Mouse (Mus musculus): ENCODE results near the gene B3galt5. TPM values are rescaled to one million over a fixed set of nuclear protein-coding genes. Genes with fewer than 3 reads are reported as not detected.
A peak's percentile ranks its signal among the peaks of the same experiment; 100 is the strongest.

Gene B3galt5
- total RNA-seq (2021): 10 to 100 TPM; 59.4 to 63.4 TPM
- long read RNA-seq, full-length matches to known transcripts: 32 of 68 reads
- long read RNA-seq, partial matches to known transcripts: 21 of 68 reads
- long read RNA-seq, other reads (novel, unspliced or antisense): 15 of 68 reads

- peak in 1 of 2 experiments; percentile 52 for DNase-seq (ENCODE audit: low spot score in 2 of 2)
These were observed at the start of gene B3galt5 for GRCm38 (mm10) chr16:96235366-96235970. TSS of gene B3galt5 (plus strand) at chr16:96235801.

GRCm38 (mm10) chr16:96187619-96188018 is 48.0 kb upstream of the B3galt5 start:
- no peak for DNase-seq (ENCODE audit: low spot score in 2 of 2)

GRCm38 (mm10) chr16:96191531-96192506 is 43.8 kb upstream of the B3galt5 start, which contains the start of gene Lca5l:
TSS of gene Lca5l (minus strand) at chr16:96192271.
- DNase-seq (ENCODE audit: low spot score in 2 of 2): peak; percentile 98 to 100

- DNase-seq (ENCODE audit: low spot score in 2 of 2): peak in 1 of 2 experiments; percentile 18
These were observed 35.5 kb upstream of the B3galt5 start, which contains the start of gene Sh3bgr for GRCm38 (mm10) chr16:96199913-96200701. TSS of gene Sh3bgr (plus strand) at chr16:96200450.

GRCm38 (mm10) chr16:96200702-96201028 is 34.9 kb upstream of the B3galt5 start:
- peak in 1 of 2 experiments; percentile 7 for DNase-seq (ENCODE audit: low spot score in 2 of 2)

GRCm38 (mm10) chr16:96201485-96202232 is 33.9 kb upstream of the B3galt5 start:
- DNase-seq (ENCODE audit: low spot score in 2 of 2): no peak

- peak; percentile 16 to 39 for DNase-seq (ENCODE audit: low spot score in 2 of 2)
These were observed 25.8 kb upstream of the B3galt5 start for GRCm38 (mm10) chr16:96209789-96210188.

- no peak for DNase-seq (ENCODE audit: low spot score in 2 of 2)
These were observed 24.7 kb upstream of the B3galt5 start for GRCm38 (mm10) chr16:96210856-96211255.

GRCm38 (mm10) chr16:96213027-96213426 is 22.6 kb upstream of the B3galt5 start:
- no peak for DNase-seq (ENCODE audit: low spot score in 2 of 2)

- no peak for DNase-seq (ENCODE audit: low spot score in 2 of 2)
These were observed 14.1 kb upstream of the B3galt5 start for GRCm38 (mm10) chr16:96221491-96221890.

- DNase-seq (ENCODE audit: low spot score in 2 of 2): no peak
These were observed 13.6 kb upstream of the B3galt5 start for GRCm38 (mm10) chr16:96221959-96222358.

- DNase-seq (ENCODE audit: low spot score in 2 of 2): no peak
These were observed 13.1 kb upstream of the B3galt5 start for GRCm38 (mm10) chr16:96222452-96222851.

- DNase-seq (ENCODE audit: low spot score in 2 of 2): no peak
These were observed 7.2 kb upstream of the B3galt5 start for GRCm38 (mm10) chr16:96228438-96228837.

GRCm38 (mm10) chr16:96229044-96229555 is 6.5 kb upstream of the B3galt5 start:
- DNase-seq (ENCODE audit: low spot score in 2 of 2): peak; percentile 35 to 63

GRCm38 (mm10) chr16:96230411-96230810 is 5.2 kb upstream of the B3galt5 start:
- DNase-seq (ENCODE audit: low spot score in 2 of 2): peak; percentile 47 to 88

GRCm38 (mm10) chr16:96231251-96231650 is 4.3 kb upstream of the B3galt5 start:
- no peak for DNase-seq (ENCODE audit: low spot score in 2 of 2)

- no peak for DNase-seq (ENCODE audit: low spot score in 2 of 2)
These were observed 3.6 kb upstream of the B3galt5 start for GRCm38 (mm10) chr16:96231974-96232373.

- no peak for DNase-seq (ENCODE audit: low spot score in 2 of 2)
These were observed 1.6 kb upstream of the B3galt5 start for GRCm38 (mm10) chr16:96233996-96234395.

GRCm38 (mm10) chr16:96244496-96244895 is 8.9 kb downstream of the B3galt5 start:
- no peak for DNase-seq (ENCODE audit: low spot score in 2 of 2)

GRCm38 (mm10) chr16:96249635-96250034 is 14.0 kb downstream of the B3galt5 start:
- DNase-seq (ENCODE audit: low spot score in 2 of 2): peak; percentile 71 to 95
